Mouse (Mus musculus) mouse embryonic stem cell (cell line): ENCODE data around the gene Ndufa4l2.

ENCODE experiments used
- in situ Hi-C, 2 experiments: fragments of 300-500 bp; cut with MboI; formaldehyde crosslinking; loops; 1 replicate in 1 of 2; 3 replicates in 1 of 2; pipeline ENCODE4 v1.14.3; 2019 to 2020; ENCODE audit warnings: low sequenced_read_pairs in 2 of 2, low pct_unique_long_range_greater_than_20kb in 1 of 2, mixed read lengths in 1 of 2; ENCODE audit not compliant: unreplicated experiment in 1 of 2

Gene Ndufa4l2

GRCm38 (mm10) chr10:127508239-127508638, 6.5 kb upstream of the Ndufa4l2 start:
- in situ Hi-C loops: loop anchor here (5.0 kb wide), 1 partner anchor 34 kb away; no protein-coding TSS in a partner anchor

GRCm38 (mm10) chr10:127509051-127509836, 5.5 kb upstream of the Ndufa4l2 start:
- in situ Hi-C loops: loop anchor here (5.0 kb wide), 1 partner anchor 33 kb away; no protein-coding TSS in a partner anchor

GRCm38 (mm10) chr10:127509837-127510701, 4.7 kb upstream of the Ndufa4l2 start:
- in situ Hi-C loops: loop anchor here (5.0 kb wide), 1 partner anchor 32 kb away; no protein-coding TSS in a partner anchor

GRCm38 (mm10) chr10:127510895-127511617, 3.7 kb upstream of the Ndufa4l2 start:
- in situ Hi-C loops: no loop called here

- in situ Hi-C loops: no loop called here
These were observed 3.0 kb upstream of the Ndufa4l2 start for GRCm38 (mm10) chr10:127511634-127512306.

GRCm38 (mm10) chr10:127512307-127512666, 2.5 kb upstream of the Ndufa4l2 start:
- in situ Hi-C loops: no loop called here

- in situ Hi-C loops: no loop called here
These were observed 2.0 kb upstream of the Ndufa4l2 start for GRCm38 (mm10) chr10:127512813-127513212.

- in situ Hi-C loops: no loop called here
These were observed 1.2 kb upstream of the Ndufa4l2 start for GRCm38 (mm10) chr10:127513501-127514091.

- in situ Hi-C loops: no loop called here
These were observed 562 bp upstream of the Ndufa4l2 start for GRCm38 (mm10) chr10:127514111-127514698.

- in situ Hi-C loops: no loop called here
These were observed 660 bp downstream of the Ndufa4l2 start for GRCm38 (mm10) chr10:127515271-127515982.

GRCm38 (mm10) chr10:127515983-127516459, 1.3 kb downstream of the Ndufa4l2 start:
- in situ Hi-C loops: no loop called here

GRCm38 (mm10) chr10:127516576-127517260, 2.0 kb downstream of the Ndufa4l2 start:
- in situ Hi-C loops: no loop called here

GRCm38 (mm10) chr10:127517941-127518340, 3.2 kb downstream of the Ndufa4l2 start:
- in situ Hi-C loops: no loop called here

- in situ Hi-C loops: no loop called here
These were observed 4.4 kb downstream of the Ndufa4l2 start for GRCm38 (mm10) chr10:127519041-127519701.

GRCm38 (mm10) chr10:127519903-127520713, 5.3 kb downstream of the Ndufa4l2 start:
- in situ Hi-C loops: no loop called here
